Mouse (Mus musculus) regulatory T cell (primary cell): Measurements from ENCODE around the gene Nectin1.

Experiments
- in situ Hi-C: fragments of 300-600 bp; cut with MboI, MseI; formaldehyde crosslinking; loops from one replicate; pipeline ENCODE4 v1.15.1; 2025; ENCODE audit warnings: high pct_unique_total_duplicates

Gene Nectin1

GRCm38 (mm10) chr9:43743647-43744137 lies at the start of gene Nectin1:
Nectin1 (plus strand) TSS chr9:43743984.
- in situ Hi-C loops, result no loop called here

- in situ Hi-C loops, result no loop called here
Measured at GRCm38 (mm10) chr9:43698080-43698712, 45.6 kb upstream of the Nectin1 start.

GRCm38 (mm10) chr9:43698841-43699240 lies 44.9 kb upstream of the Nectin1 start:
- in situ Hi-C loops, result no loop called here

GRCm38 (mm10) chr9:43699417-43700225 lies 44.2 kb upstream of the Nectin1 start:
- in situ Hi-C loops, result no loop called here

GRCm38 (mm10) chr9:43700226-43700579 lies 43.6 kb upstream of the Nectin1 start:
- in situ Hi-C loops, result no loop called here

- in situ Hi-C loops, result no loop called here
Measured at GRCm38 (mm10) chr9:43701748-43702147, 42.0 kb upstream of the Nectin1 start.

DNA sequence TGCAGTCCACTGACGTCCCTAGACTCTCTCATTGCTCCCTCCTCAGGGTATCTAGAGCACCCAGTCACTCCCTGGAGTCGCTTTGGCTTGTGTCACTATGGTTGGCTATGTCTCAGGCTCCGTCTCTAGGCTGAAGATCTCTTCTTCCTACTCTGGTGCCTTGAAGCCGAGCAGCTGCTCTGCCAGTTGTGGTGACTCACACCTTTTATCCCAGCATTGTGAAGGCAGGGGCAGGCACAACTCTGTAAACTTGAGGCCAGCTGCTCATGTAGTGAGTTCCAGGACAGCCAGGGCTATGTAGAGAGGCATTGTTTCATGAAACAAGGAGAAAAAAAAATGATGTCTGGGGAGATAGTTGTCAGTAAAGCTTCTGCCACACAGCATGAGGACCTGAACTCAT lies 36.2 kb upstream of the Nectin1 start:
- in situ Hi-C loops, result no loop called here

DNA sequence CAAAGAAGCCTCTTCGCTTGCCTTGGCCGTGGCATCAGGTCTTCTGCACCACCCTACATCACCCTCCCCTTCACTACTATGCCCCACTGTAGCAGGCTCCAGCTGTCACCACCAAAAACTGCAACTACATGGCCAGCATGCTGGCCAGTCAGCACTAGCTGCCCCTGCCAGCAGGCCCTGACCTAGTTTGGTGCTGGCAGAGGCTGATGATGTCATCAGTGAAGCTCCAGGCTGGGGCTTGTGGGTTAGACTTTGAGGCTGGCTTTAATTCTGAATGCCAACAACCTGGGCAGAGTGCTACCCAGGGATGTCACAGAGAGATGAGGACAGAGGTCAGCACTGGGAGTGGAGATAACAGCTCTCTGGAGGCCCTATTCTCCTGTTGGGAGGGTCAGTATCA lies 35.1 kb upstream of the Nectin1 start:
- in situ Hi-C loops, result no loop called here

DNA sequence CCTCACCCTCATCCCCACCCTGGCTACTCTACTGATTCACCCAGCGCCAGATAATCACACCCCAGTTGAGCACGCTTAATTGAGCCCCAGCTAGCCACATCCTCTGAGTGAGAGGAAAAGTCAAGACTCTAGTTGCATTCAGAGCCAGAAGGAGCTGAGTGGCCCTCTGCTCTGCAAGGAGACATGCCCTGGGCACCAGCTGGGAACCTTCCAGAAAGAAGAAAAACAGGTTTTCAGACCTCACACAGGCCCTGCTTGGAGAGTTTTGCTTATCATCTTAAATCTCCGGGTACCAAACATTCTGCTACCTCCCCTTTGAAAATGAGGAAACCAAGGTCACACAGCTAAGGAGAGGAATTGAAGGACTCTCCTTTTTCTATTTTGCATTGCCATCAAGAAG lies 30.4 kb upstream of the Nectin1 start:
- in situ Hi-C loops, result no loop called here

DNA sequence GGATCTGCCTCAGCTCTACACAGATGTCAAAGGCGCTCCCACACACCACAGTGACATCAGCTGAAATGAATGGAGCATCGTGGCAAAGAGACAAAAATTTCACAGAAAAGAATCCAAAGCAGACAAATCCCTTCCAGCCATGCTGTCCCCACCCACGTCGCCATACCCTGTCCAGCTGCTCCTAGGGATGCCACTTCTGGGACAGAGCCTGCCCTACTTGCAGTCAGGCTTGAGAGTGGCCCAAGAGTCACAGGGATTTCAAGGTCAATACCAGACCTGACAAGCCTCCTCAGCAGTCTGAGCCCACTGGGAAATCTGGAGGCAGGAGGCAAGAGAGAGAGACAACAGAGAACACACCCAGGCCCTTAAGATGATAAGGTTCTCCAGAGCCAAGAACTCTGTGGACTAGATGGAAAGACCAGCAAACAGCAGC lies 24.4 kb upstream of the Nectin1 start:
- in situ Hi-C loops, result no loop called here

DNA sequence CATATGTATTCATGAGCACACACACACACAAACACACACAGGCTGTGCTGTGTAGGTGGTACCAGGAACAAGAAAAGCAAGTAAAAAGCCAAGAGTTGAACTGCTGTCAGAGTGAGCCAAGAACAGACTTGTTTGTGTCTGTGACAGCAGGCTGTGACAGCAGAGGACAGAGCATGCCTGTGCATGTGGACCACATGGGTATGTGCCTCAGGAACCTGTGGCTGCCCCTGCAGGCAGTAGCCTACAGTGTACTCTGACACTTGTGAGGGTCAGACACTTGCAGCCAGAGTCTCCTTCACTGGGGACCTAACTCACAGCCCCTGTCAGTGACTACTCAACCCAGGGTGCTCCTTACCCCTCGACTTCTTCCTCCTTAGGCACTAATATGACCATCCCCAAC lies 23.7 kb upstream of the Nectin1 start:
- in situ Hi-C loops, result no loop called here

DNA sequence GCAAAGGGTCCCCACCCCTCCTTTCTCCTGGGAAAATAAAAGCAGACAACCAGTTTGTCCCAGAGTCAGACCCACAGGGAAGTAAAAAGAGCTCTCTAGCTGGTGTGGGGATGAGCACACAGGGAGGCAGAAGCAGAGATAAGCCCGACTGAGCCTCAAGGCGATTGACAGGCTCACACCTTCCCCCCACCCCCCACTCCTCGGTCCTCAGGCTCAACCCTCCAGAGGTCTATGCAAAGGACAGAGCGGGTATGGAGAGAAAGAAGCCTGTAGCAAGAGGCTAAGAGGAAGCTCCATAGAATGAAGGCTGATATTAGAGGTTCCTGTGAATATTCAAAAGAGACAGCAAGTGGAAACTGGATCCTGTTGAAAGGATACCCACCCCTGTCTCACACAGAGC lies 19.7 kb upstream of the Nectin1 start:
- in situ Hi-C loops, result no loop called here

- in situ Hi-C loops, result no loop called here
Measured at GRCm38 (mm10) chr9:43729450-43730266, 14.1 kb upstream of the Nectin1 start.

DNA sequence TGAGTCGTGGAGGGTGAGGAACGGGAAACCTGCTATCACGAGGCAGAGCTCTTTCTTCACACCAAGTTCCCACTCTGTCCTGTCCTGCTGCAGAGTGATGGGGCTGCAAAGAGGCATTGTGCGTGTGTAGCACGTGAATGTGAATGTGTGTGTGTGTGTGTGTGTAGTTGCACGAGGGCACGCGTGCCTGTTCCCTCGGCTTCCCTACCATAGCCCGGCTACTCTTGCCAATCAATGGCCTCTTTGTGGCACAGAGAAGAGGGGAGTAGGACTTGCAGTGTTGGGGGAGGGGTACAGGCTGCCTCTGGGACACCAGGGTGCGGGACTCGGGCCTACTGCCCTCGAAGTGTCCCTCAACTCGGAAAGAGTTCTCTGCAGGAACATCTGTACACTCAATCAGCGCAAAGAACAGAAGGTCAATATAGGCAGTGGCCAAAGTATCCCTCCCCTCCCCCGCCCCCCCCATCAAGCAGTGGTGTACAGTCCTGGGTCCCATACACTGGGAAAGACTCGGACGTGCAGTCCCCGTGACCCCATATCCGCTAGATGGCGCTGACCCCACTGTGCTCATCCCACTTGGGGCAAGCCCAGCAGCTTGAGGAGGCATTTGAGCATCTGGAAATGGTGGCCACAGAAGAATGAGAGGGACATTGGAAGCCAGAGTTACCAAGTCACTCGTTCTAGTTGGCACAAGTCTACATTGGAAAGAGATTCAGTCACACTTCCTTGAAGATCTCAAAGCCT lies 13.3 kb upstream of the Nectin1 start:
- in situ Hi-C loops, result no loop called here

GRCm38 (mm10) chr9:43731880-43732279 lies 11.9 kb upstream of the Nectin1 start:
- in situ Hi-C loops, result no loop called here

- in situ Hi-C loops, result no loop called here
Measured at GRCm38 (mm10) chr9:43732671-43733070, 11.1 kb upstream of the Nectin1 start.

- in situ Hi-C loops, result no loop called here
Measured at GRCm38 (mm10) chr9:43734952-43735351, 8.8 kb upstream of the Nectin1 start.

- in situ Hi-C loops, result no loop called here
Measured at GRCm38 (mm10) chr9:43736046-43736730, 7.6 kb upstream of the Nectin1 start.

GRCm38 (mm10) chr9:43737331-43737730 lies 6.5 kb upstream of the Nectin1 start:
- in situ Hi-C loops, result no loop called here

GRCm38 (mm10) chr9:43737871-43738292 lies 5.9 kb upstream of the Nectin1 start:
- in situ Hi-C loops, result no loop called here
